15 mouse cellular contexts compared by ENCODE assay signal in the genomic region with DNA sequence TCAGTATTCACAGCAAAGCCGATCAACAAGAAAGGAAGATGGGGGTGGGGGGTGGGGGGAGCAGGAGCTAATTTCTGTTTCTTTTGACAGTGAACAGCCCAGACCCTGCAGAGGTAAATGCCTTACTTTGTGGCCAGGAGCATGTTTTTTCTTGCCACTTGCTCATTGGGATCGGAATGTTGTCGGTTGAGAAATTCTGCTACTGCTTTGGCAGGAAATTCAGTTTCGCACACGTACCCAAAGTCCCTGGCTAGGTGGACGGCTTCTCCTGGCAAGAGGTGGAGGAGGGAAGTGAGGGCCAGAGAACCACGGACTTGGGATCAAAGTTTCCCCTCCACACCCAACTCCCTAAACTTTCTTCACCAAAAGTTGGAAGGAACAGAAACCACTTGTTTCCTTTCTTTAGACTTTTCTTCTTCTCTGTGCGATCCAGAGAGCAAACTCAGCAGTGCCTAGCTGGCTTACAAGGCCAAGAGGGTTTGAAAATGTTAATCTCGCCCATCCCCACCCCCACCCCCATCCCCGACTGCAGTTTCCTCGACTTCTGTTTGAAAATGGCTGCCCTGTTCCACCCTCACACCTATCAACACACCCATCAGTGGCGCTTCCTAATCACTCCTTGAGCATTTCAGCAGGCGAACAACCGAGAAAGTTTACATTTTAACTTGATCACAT. TPM values are rescaled to one million over a fixed set of nuclear protein-coding genes. Genes with fewer than 3 reads are reported as not detected.
DNase-seq lines count a peak whose midpoint lies in the region; ATAC-seq and TF ChIP-seq lines count a peak whose summit lies in the region.
"Had no signal": no experiment of that assay in that cellular context is flagged by ENCODE, and none has a peak within 500 bp of the region (broad histone marks: within the 10 kb centered on the region; RNA-seq: fewer than 3 reads in every experiment).

No protein-coding gene starts in this region.

- TF ChIP-seq POLR2A in kidney, adult 2 months (IDR thresholded peaks at IDR 0.05; ENCODE audit: low read depth, low read length): no peak

- H3K27ac ChIP-seq in kidney, adult 2 months (ENCODE audit: insufficient read depth, low read depth, low read length): no peak overlapping the region
- peak overlapping the region; percentile 87 for H3K27ac ChIP-seq in limb, embryonic 10.5 days
- no peak overlapping the region for H3K27ac ChIP-seq in forebrain, embryonic 13.5 days
- H3K27ac ChIP-seq: layer of hippocampus, adult 2 months had no signal

- no peak overlapping the region for H3K4me3 ChIP-seq in kidney, adult 2 months (ENCODE audit: insufficient read depth, low read depth, low read length)
- H3K4me3 ChIP-seq in limb, embryonic 10.5 days: peak overlapping the region; percentile 28
- no peak overlapping the region for H3K4me3 ChIP-seq in forebrain, embryonic 13.5 days
- H3K4me3 ChIP-seq: layer of hippocampus, adult 2 months; megakaryocyte, embryonic 14.5 days had no signal

- WGBS in kidney, adult 2 months: 36% methylated on average over 14 of the region's 14 CpGs
- 9% methylated on average over 14 of the region's 14 CpGs for WGBS in limb, embryonic 10.5 days
- WGBS in forebrain, embryonic 13.5 days: 22% methylated on average over 14 of the region's 14 CpGs

- DNase-seq in kidney, adult 2 months: peak; percentile 30
- DNase-seq in kidney, postnatal 36 days: no peak
- peak; percentile 56 for DNase-seq in urinary bladder, postnatal 14 days (ENCODE audit: low spot score)
- no peak for DNase-seq in urinary bladder, postnatal 25 days (ENCODE audit: low spot score)
- DNase-seq in limb, embryonic 10.5 days (ENCODE audit: low spot score): peak; percentile 69
- no peak for DNase-seq in embryo, embryonic 9.5 days (ENCODE audit: extremely low spot score)
- DNase-seq: cerebellum, adult 18-20 months; heart, adult 18-20 months; kidney, adult 18-20 months; right cerebral cortex, postnatal 14 days had no signal

- no peak for TF ChIP-seq CTCF in kidney, adult 2 months (conservative IDR thresholded peaks at IDR 0.05; ENCODE audit: insufficient read depth, insufficient read length, low read depth, low read length)

- no peaks in the 10 kb centered on the region for H3K36me3 ChIP-seq in kidney, adult 2 months (ENCODE audit: control insufficient read depth, insufficient read depth, low read length)
- H3K36me3 ChIP-seq in limb, embryonic 10.5 days: no peaks in the 10 kb centered on the region
- no peaks in the 10 kb centered on the region for H3K36me3 ChIP-seq in forebrain, embryonic 13.5 days (ENCODE audit: poor library complexity, severe bottlenecking)

- peaks cover 10% of the 10 kb centered on the region for H3K27me3 ChIP-seq in kidney, adult 2 months (replicated peaks; ENCODE audit: control insufficient read depth, insufficient read depth, low read length)
- peaks cover 58% of the 10 kb centered on the region for H3K27me3 ChIP-seq in limb, embryonic 10.5 days (ENCODE audit: low read depth, poor library complexity, severe bottlenecking)
- H3K27me3 ChIP-seq in forebrain, embryonic 13.5 days: peaks cover 92% of the 10 kb centered on the region

- H3K4me1 ChIP-seq in kidney, adult 2 months (ENCODE audit: control insufficient read depth, insufficient read depth, low read length): no peaks in the 10 kb centered on the region
- H3K4me1 ChIP-seq in limb, embryonic 10.5 days: peaks cover 78% of the 10 kb centered on the region
- 0 out of 2 replicates have a peak, but pooled peaks cover 9% of the 10 kb centered on the region for H3K4me1 ChIP-seq in forebrain, embryonic 13.5 days

- H3K4me2 ChIP-seq in forebrain, embryonic 13.5 days: no peak overlapping the region

- H3K9me3 ChIP-seq in limb, embryonic 10.5 days (replicated peaks): no peaks in the 10 kb centered on the region
- H3K9me3 ChIP-seq in forebrain, embryonic 13.5 days (replicated peaks): no peaks in the 10 kb centered on the region

- no peak for ATAC-seq in forebrain, embryonic 13.5 days
- ATAC-seq: CD4-positive, CD25-positive, alpha-beta regulatory T cell, adult 4 months had no signal

- H3K9ac ChIP-seq in forebrain, embryonic 13.5 days: no peak overlapping the region

RNA-seq across cellular contexts. Expression of gene Tfap2a, which starts 19.0 kb away (rescaled TPM):
- 4.3 and 5.2 TPM in 2 replicates for polyA plus RNA-seq in kidney, adult 2 months (2012; rRNA removed)
- polyA plus RNA-seq in limb, embryonic 10.5 days (2016; fragmentation: Nextera tagmentation; extraction: Ambion mirVana): 6.7 and 6.9 TPM in 2 replicates
- 0.46 and 0.73 TPM in 2 replicates for polyA plus RNA-seq in forebrain, embryonic 13.5 days (2015; fragmentation: Nextera tagmentation; extraction: Ambion mirVana)
- polyA plus RNA-seq: liver, embryonic 16.5 days had no signal

Comparison
In these comparisons a context has a peak if more than half of its experiments do, and no peak if none do; other contexts are left out.
1. DNase-seq: peak in kidney, adult 2 months (single experiment), urinary bladder, postnatal 14 days (single experiment) and limb, embryonic 10.5 days (single experiment); none in kidney, postnatal 36 days (0 of 2), urinary bladder, postnatal 25 days (single experiment) and embryo, embryonic 9.5 days (single experiment).